Mouse (Mus musculus) frontal cortex, postnatal 10 days (tissue): ENCODE data around the gene Gas6.

Experiments
- DNase-seq, 2 experiments: peaks; one replicate each; pipeline ENCODE4 v3.0.0; 2022; ENCODE audit warnings: low spot score in 2 of 2, mixed read lengths in 1 of 2

Gas6 gene

GRCm38 (mm10) chr8:13506849-13507248 lies 12.6 kb upstream of the Gas6 start:
- DNase-seq, result no peak

- DNase-seq, result no peak
Measured at GRCm38 (mm10) chr8:13504894-13505674, 10.8 kb upstream of the Gas6 start.

GRCm38 (mm10) chr8:13503936-13504606 lies 9.8 kb upstream of the Gas6 start:
- DNase-seq, result no peak

- DNase-seq, result no peak
Measured at GRCm38 (mm10) chr8:13501221-13501620, 6.9 kb upstream of the Gas6 start.

- no peak for DNase-seq
Measured at GRCm38 (mm10) chr8:13493011-13493410, 1.3 kb downstream of the Gas6 start.

GRCm38 (mm10) chr8:13492198-13492995 lies 1.9 kb downstream of the Gas6 start:
- no peak for DNase-seq

- DNase-seq, result no peak
Measured at GRCm38 (mm10) chr8:13491491-13492010, 2.7 kb downstream of the Gas6 start.

- no peak for DNase-seq
Measured at GRCm38 (mm10) chr8:13489986-13490910, 4.0 kb downstream of the Gas6 start.

- no peak for DNase-seq
Measured at GRCm38 (mm10) chr8:13489351-13489750, 4.9 kb downstream of the Gas6 start.

GRCm38 (mm10) chr8:13483191-13483590 lies 11.1 kb downstream of the Gas6 start:
- DNase-seq, result no peak

- no peak for DNase-seq
Measured at GRCm38 (mm10) chr8:13482101-13482801, 12.0 kb downstream of the Gas6 start.

GRCm38 (mm10) chr8:13481596-13481995 lies 12.7 kb downstream of the Gas6 start:
- no peak for DNase-seq

- DNase-seq, result no peak
Measured at GRCm38 (mm10) chr8:13481089-13481554, 13.2 kb downstream of the Gas6 start.

GRCm38 (mm10) chr8:13475892-13476291 lies 18.4 kb downstream of the Gas6 start:
- no peak for DNase-seq

GRCm38 (mm10) chr8:13472284-13472683 lies 22.0 kb downstream of the Gas6 start:
- DNase-seq, result no peak

GRCm38 (mm10) chr8:13471484-13471883 lies 22.8 kb downstream of the Gas6 start:
- no peak for DNase-seq

GRCm38 (mm10) chr8:13468737-13469136 lies 25.6 kb downstream of the Gas6 start:
- DNase-seq, result no peak

- DNase-seq, result no peak
Measured at GRCm38 (mm10) chr8:13466989-13467388, 27.3 kb downstream of the Gas6 start.

GRCm38 (mm10) chr8:13465324-13465723 lies 29.0 kb downstream of the Gas6 start:
- DNase-seq, result no peak

- no peak for DNase-seq
Measured at GRCm38 (mm10) chr8:13462392-13462791, 31.9 kb downstream of the Gas6 start.
